Mouse (Mus musculus) heart, embryonic 14.5 days (tissue): ENCODE data around the gene Crybb3. TPM values are rescaled to one million over a fixed set of nuclear protein-coding genes. Genes with fewer than 3 reads are reported as not detected.
A peak's percentile ranks its signal among the peaks of the same experiment; 100 is the strongest.

ENCODE experiments used
- ATAC-seq: fragments of 200-750 bp; cut with Nextera tagmentation; 2 replicates; pipeline ENCODE4 v1.8.0; 2017; ENCODE audit warnings: low read depth, moderate TSS enrichment; ENCODE audit not compliant: insufficient number of reproducible peaks, insufficient read depth, low FRiP score
- H3K27ac ChIP-seq, 2 experiments: fragments of 200-500 bp in 1 of 2; fragments of 300-500 bp in 1 of 2; sonication (generic) in 1 of 2; replicated peaks in 1 of 2; 2 replicates each; pipeline ENCODE4 v1.5.1; 2012 to 2014; ENCODE audit warnings: low read depth in 2 of 2, low read length in 2 of 2, control low read depth in 1 of 2, mild to moderate bottlenecking in 1 of 2, mixed read lengths in 1 of 2; ENCODE audit not compliant: control insufficient read depth in 1 of 2, insufficient read depth in 1 of 2
- H3K27me3 ChIP-seq: fragments of 300-500 bp; sonication (generic); 2 replicates; pipeline ENCODE4 v1.6.1; 2014; ENCODE audit warnings: mild to moderate bottlenecking, low read length, control low read depth; ENCODE audit not compliant: control insufficient read depth, insufficient read depth
- H3K36me3 ChIP-seq: fragments of 300-500 bp; sonication (generic); 2 replicates; pipeline ENCODE4 v1.6.1; 2014; ENCODE audit warnings: mild to moderate bottlenecking, control low read depth, low read length, mixed read lengths; ENCODE audit not compliant: control insufficient read depth, insufficient read depth
- H3K4me1 ChIP-seq, 2 experiments: fragments of 200-500 bp in 1 of 2; fragments of 300-500 bp in 1 of 2; sonication (generic) in 1 of 2; 2 replicates each; pipeline ENCODE4 v1.6.1; 2012 to 2014; ENCODE audit warnings: low read length in 2 of 2, control low read depth in 1 of 2, mixed read lengths in 1 of 2; ENCODE audit not compliant: control insufficient read depth in 2 of 2, insufficient read depth in 2 of 2
- H3K4me2 ChIP-seq: fragments of 300-500 bp; sonication (generic); 2 replicates; pipeline ENCODE4 v1.6.1; 2014; ENCODE audit warnings: mild to moderate bottlenecking, low read length
- H3K4me3 ChIP-seq, 2 experiments: fragments of 200-500 bp in 1 of 2; fragments of 300-500 bp in 1 of 2; sonication (generic) in 1 of 2; 2 replicates each; pipeline ENCODE4 v1.5.1; 2012 to 2014; ENCODE audit warnings: low read length in 2 of 2, mild to moderate bottlenecking in 2 of 2, control low read depth in 1 of 2, low read depth in 1 of 2, moderate library complexity in 1 of 2; ENCODE audit not compliant: control insufficient read depth in 1 of 2, insufficient read depth in 1 of 2
- H3K9ac ChIP-seq: fragments of 300-500 bp; sonication (generic); 2 replicates; pipeline ENCODE4 v1.6.1; 2014; ENCODE audit warnings: mild to moderate bottlenecking, low read length
- H3K9me3 ChIP-seq: fragments of 300-500 bp; sonication (generic); 2 replicates; pipeline ENCODE4 v1.6.1; 2016; ENCODE audit warnings: low read length, control low read depth; ENCODE audit not compliant: control insufficient read depth
- WGBS: fragments of 180-500 bp; shearing (Covaris S2); extraction: QIAGEN DNeasy Blood & Tissue Kit; methylation state at CpG from one replicate; pipeline ENCODE4 v1.1.7; 2014; 5-methylcytosine and 5-hydroxymethylcytosine counted together
- polyA plus RNA-seq: library from polyadenylated mRNA; unstranded; fragments of >200 nt; fragmentation: Nextera tagmentation; extraction: Ambion mirVana; gene quantifications from 2 replicates; pipeline ENCODE4 v1.2.1, GENCODE M21; 2014

The Crybb3 gene
- polyA plus RNA-seq, 1 experiment from 2014 or later, result 0.91 TPM

- WGBS, result 69% methylated on average over 7 of the region's 7 CpGs
Measured at GRCm38 (mm10) chr5:113050581-113051185, 30.7 kb downstream of the Crybb3 start.

GRCm38 (mm10) chr5:113049876-113050275 is 31.5 kb downstream of the Crybb3 start:
- H3K27me3 ChIP-seq, result no peaks in the 10 kb centered on the region; the same call in 1 of the 2 replicates
- no peak for ATAC-seq
- H3K4me2 ChIP-seq, result no peak overlapping the region

More at GRCm38 (mm10) chr5:113050581-113051185, 30.7 kb downstream of the Crybb3 start:
- ATAC-seq, result no peak
- 0 out of 2 replicates have a peak, but pooled peaks cover 2% of the 10 kb centered on the region for H3K9me3 ChIP-seq
- no peak overlapping the region for H3K4me3 ChIP-seq
- no peaks in the 10 kb centered on the region for H3K36me3 ChIP-seq
- no peak overlapping the region for H3K9ac ChIP-seq
- peaks cover 4% of the 10 kb centered on the region for H3K27me3 ChIP-seq
- no peak overlapping the region for H3K4me2 ChIP-seq
- no peaks in the 10 kb centered on the region for H3K4me1 ChIP-seq
- H3K27ac ChIP-seq, result no peak overlapping the region

GRCm38 (mm10) chr5:113045511-113046273 is 35.7 kb downstream of the Crybb3 start:
- Histone ChIP-seq H3K4me1 (peaks cover 14 to 21% of the 10 kb centered on the region in 2 experiments), H3K4me3 (no peak overlapping the region), H3K36me3 (no peaks in the 10 kb centered on the region), H3K9me3 (0 out of 2 replicates have a peak, but pooled peaks cover 2% of the 10 kb centered on the region), H3K9ac (no peak overlapping the region), H3K27ac (no peak overlapping the region), H3K27me3 (no peaks in the 10 kb centered on the region), H3K4me2 (no peak overlapping the region)
- 86% methylated on average over 10 of the region's 10 CpGs for WGBS
- ATAC-seq, result no peak

More at GRCm38 (mm10) chr5:113049876-113050275, 31.5 kb downstream of the Crybb3 start:
- Histone ChIP-seq H3K36me3 (no peaks in the 10 kb centered on the region), H3K27ac (no peak overlapping the region), H3K9ac (no peak overlapping the region), H3K4me1 (no peaks in the 10 kb centered on the region), H3K4me3 (no peak overlapping the region), H3K9me3 (0 out of 2 replicates have a peak, but pooled peaks cover 2% of the 10 kb centered on the region)

GRCm38 (mm10) chr5:113043531-113043930 is 37.9 kb downstream of the Crybb3 start:
- no peak overlapping the region for H3K9ac ChIP-seq
- no peaks in the 10 kb centered on the region for H3K36me3 ChIP-seq
- H3K9me3 ChIP-seq, result peaks cover 5% of the 10 kb centered on the region; the same call in 1 of the 2 replicates
- WGBS, result 55% methylated on average over 8 of the region's 8 CpGs
- 0 out of 2 replicates have a peak, but pooled peaks have one; percentile 12 for ATAC-seq
- no peak overlapping the region for H3K27ac ChIP-seq
- no peaks in the 10 kb centered on the region for H3K27me3 ChIP-seq
- H3K4me2 ChIP-seq, result no peak overlapping the region
- no peak overlapping the region for H3K4me3 ChIP-seq
- peaks cover 17 to 26% of the 10 kb centered on the region in 2 experiments for H3K4me1 ChIP-seq

- WGBS, result 22% methylated on average over 5 of the region's 5 CpGs
- no peak for ATAC-seq
- H3K9ac ChIP-seq, result no peak overlapping the region
Measured at GRCm38 (mm10) chr5:113041567-113042071, 39.8 kb downstream of the Crybb3 start.

GRCm38 (mm10) chr5:113040776-113041175 is 40.6 kb downstream of the Crybb3 start:
- Histone ChIP-seq H3K9me3 (peaks cover 3% of the 10 kb centered on the region; the same call in 1 of the 2 replicates), H3K9ac (no peak overlapping the region), H3K4me2 (no peak overlapping the region), H3K27ac (peak overlapping the region; percentile 16 to 43; a peak in 1 of 4 replicates), H3K27me3 (no peaks in the 10 kb centered on the region), H3K4me3 (no peak overlapping the region), H3K36me3 (no peaks in the 10 kb centered on the region), H3K4me1 (peaks cover 17 to 30% of the 10 kb centered on the region in 2 experiments)
- WGBS, result 22% methylated on average over 6 of the region's 6 CpGs
- no peak for ATAC-seq

More at GRCm38 (mm10) chr5:113041567-113042071, 39.8 kb downstream of the Crybb3 start:
- Histone ChIP-seq H3K4me2 (no peak overlapping the region), H3K4me3 (no peak overlapping the region), H3K27ac (no peak overlapping the region), H3K9me3 (peaks cover 3% of the 10 kb centered on the region; the same call in 1 of the 2 replicates), H3K4me1 (peaks cover 17 to 26% of the 10 kb centered on the region in 2 experiments), H3K36me3 (no peaks in the 10 kb centered on the region), H3K27me3 (no peaks in the 10 kb centered on the region)

GRCm38 (mm10) chr5:113038601-113039000 is 42.8 kb downstream of the Crybb3 start:
- Histone ChIP-seq H3K4me3 (no peak overlapping the region), H3K9me3 (peaks cover 3% of the 10 kb centered on the region; the same call in 1 of the 2 replicates), H3K36me3 (no peaks in the 10 kb centered on the region), H3K27me3 (no peaks in the 10 kb centered on the region), H3K4me1 (peaks cover 21 to 46% of the 10 kb centered on the region in 2 experiments), H3K27ac (no peak overlapping the region), H3K4me2 (no peak overlapping the region), H3K9ac (no peak overlapping the region)
- ATAC-seq, result no peak
- 88% methylated on average over 6 of the region's 6 CpGs for WGBS
